Comparison of ENCODE assay signal across 8 mouse cellular contexts in the genomic region with DNA sequence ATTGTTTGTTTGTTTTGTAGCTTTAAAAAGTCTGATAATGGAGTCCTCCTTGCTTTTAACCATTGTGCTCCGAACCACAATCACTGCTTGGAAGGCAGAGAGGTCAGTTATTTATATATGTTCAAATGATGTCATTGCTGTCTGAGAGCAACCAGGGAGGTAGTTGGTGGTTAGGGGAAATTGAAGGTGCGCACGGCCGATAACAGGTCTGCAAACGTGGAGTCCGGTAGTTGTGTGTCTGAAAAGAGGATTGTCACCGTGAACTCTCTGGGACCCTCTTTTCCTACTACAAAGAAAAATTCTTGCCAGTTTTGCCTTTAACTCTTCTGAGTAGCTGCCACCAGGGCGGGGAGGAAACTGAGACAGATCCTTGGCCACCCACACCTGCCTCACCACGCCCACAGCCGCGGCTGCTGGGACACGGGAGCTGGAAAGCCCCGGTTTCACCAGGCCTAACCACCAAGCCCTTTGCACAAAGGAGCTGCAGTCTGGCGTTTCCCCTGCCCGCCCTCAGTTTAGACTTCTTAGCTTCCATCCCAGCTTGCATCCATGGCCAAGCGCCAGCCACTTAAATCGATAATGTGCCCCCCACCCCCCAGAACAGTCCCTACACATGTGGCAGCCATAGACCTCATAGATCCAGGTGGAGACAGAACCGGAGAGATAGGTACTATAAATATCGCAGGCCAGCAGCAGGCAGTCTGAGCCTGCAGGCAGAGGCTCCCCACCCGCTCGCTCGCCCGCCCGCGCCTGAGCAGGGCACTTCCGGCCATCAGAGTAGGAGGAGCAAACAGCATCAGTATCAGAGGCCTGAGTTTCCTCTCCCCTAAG.
DNase-seq lines count a peak whose midpoint lies in the region; ATAC-seq and TF ChIP-seq lines count a peak whose summit lies in the region.

No protein-coding gene starts in this region.

- peak overlapping the region; percentile 97 for H3K9ac ChIP-seq in CH12.LX (ENCODE audit: insufficient read depth, low read depth)
- 0 out of 2 replicates have a peak overlapping the region, but pooled peaks have one; percentile 26 for H3K9ac ChIP-seq in hindbrain, embryonic 15.5 days
- H3K9ac ChIP-seq in limb, embryonic 14.5 days (ENCODE audit: low read depth, low read length, severe bottlenecking), result peak overlapping the region; percentile 39
- H3K9ac ChIP-seq in midbrain, embryonic 12.5 days (replicated peaks), result peak overlapping the region; percentile 57

- H3K36me3 ChIP-seq in CH12.LX (replicated peaks in 1 of 2; ENCODE audit: control insufficient read depth in 1 of 2, insufficient read depth in 1 of 2, low read length in 1 of 2), result peaks cover 0 to 10% of the 10 kb centered on the region in 2 experiments
- H3K36me3 ChIP-seq in hindbrain, embryonic 15.5 days, result no peaks in the 10 kb centered on the region
- H3K36me3 ChIP-seq in limb, embryonic 14.5 days (ENCODE audit: control insufficient read depth, insufficient read depth, low read length), result no peaks in the 10 kb centered on the region
- H3K36me3 ChIP-seq in midbrain, embryonic 12.5 days, result no peaks in the 10 kb centered on the region

- peak; percentile 61 for TF ChIP-seq EP300 in CH12.LX (IDR thresholded peaks at IDR 0.05; ENCODE audit: low read length)

- peak overlapping the region; percentile 98 for H3K27ac ChIP-seq in CH12.LX (ENCODE audit: insufficient read depth, low read depth)
- H3K27ac ChIP-seq in hindbrain, embryonic 15.5 days (replicated peaks), result peak overlapping the region; percentile 61
- H3K27ac ChIP-seq in limb, embryonic 14.5 days (replicated peaks; ENCODE audit: low read depth, low read length), result peak overlapping the region; percentile 79
- peak overlapping the region; percentile 71 for H3K27ac ChIP-seq in midbrain, embryonic 12.5 days (replicated peaks)

- TF ChIP-seq POLR2A in CH12.LX (IDR thresholded peaks at IDR 0.05; ENCODE audit: low read depth, low read length), result peak; percentile 74
- no peak for TF ChIP-seq POLR2A in limb, embryonic 14.5 days (IDR thresholded peaks at IDR 0.05; ENCODE audit: borderline replicate concordance, extremely low read depth, insufficient read depth, insufficient read length)

- WGBS in hindbrain, embryonic 15.5 days, result 26% methylated on average over 26 of the region's 26 CpGs
- 21% methylated on average over 26 of the region's 26 CpGs for WGBS in limb, embryonic 14.5 days
- 24% methylated on average over 26 of the region's 26 CpGs for WGBS in midbrain, embryonic 12.5 days

- H3K4me1 ChIP-seq in CH12.LX (ENCODE audit: control insufficient read depth in 1 of 2, insufficient read depth in 2 of 2), result peaks cover 18 to 52% of the 10 kb centered on the region in 2 experiments
- H3K4me1 ChIP-seq in hindbrain, embryonic 15.5 days (replicated peaks), result peaks cover 23% of the 10 kb centered on the region
- peaks cover 34% of the 10 kb centered on the region for H3K4me1 ChIP-seq in limb, embryonic 14.5 days (ENCODE audit: control insufficient read depth, insufficient read depth, low read length)
- peaks cover 22% of the 10 kb centered on the region for H3K4me1 ChIP-seq in midbrain, embryonic 12.5 days

- TF ChIP-seq CTCF in CH12.LX (conservative IDR thresholded peaks at IDR 0.05 in 1 of 2, IDR thresholded peaks at IDR 0.05 in 1 of 2; ENCODE audit: low read depth in 2 of 2, low read length in 2 of 2), result no peak; a peak in 1 of 4 replicates

- peak; percentile 91 for DNase-seq in CH12.LX (ENCODE audit: extremely low read depth)
- DNase-seq in adrenal gland, postnatal 14 days, result peak; percentile 81
- DNase-seq in gastrocnemius, adult 18-20 months (ENCODE audit: low spot score), result peak; percentile 33
- DNase-seq in limb, embryonic 14.5 days (ENCODE audit: low spot score), result no peak
- peak; percentile 89 to 90 for DNase-seq in spleen, postnatal 36 days (ENCODE audit: low spot score in 2 of 2)
- DNase-seq in cerebellum, adult 9-11 months, result no peak

- peak overlapping the region; percentile 85 for H3K4me2 ChIP-seq in CH12.LX (ENCODE audit: insufficient read depth, low read depth, poor library complexity, severe bottlenecking)
- H3K4me2 ChIP-seq in hindbrain, embryonic 15.5 days, result peak overlapping the region; percentile 74
- H3K4me2 ChIP-seq in limb, embryonic 14.5 days (replicated peaks; ENCODE audit: low read depth, low read length, severe bottlenecking), result peak overlapping the region; percentile 94
- peak overlapping the region; percentile 84 for H3K4me2 ChIP-seq in midbrain, embryonic 12.5 days (replicated peaks)

- no peaks in the 10 kb centered on the region for H3K79me2 ChIP-seq in CH12.LX (replicated peaks; ENCODE audit: control insufficient read depth, extremely low read depth, insufficient read depth, poor library complexity, severe bottlenecking)

- peak overlapping the region; percentile 68 to 89 (median 70) for H3K4me3 ChIP-seq in CH12.LX (replicated peaks in 1 of 3; ENCODE audit: low read depth in 2 of 3, low read length in 2 of 3, poor library complexity in 1 of 3)
- H3K4me3 ChIP-seq in hindbrain, embryonic 15.5 days, result peak overlapping the region; percentile 9
- peak overlapping the region; percentile 5; the same call in 1 of the 2 replicates for H3K4me3 ChIP-seq in limb, embryonic 14.5 days (replicated peaks; ENCODE audit: low read length)
- H3K4me3 ChIP-seq in midbrain, embryonic 12.5 days, result peak overlapping the region; percentile 32

- no peaks in the 10 kb centered on the region for H3K27me3 ChIP-seq in CH12.LX (replicated peaks)
- H3K27me3 ChIP-seq in hindbrain, embryonic 15.5 days, result no peaks in the 10 kb centered on the region
- no peaks in the 10 kb centered on the region; the same call in 1 of the 2 replicates for H3K27me3 ChIP-seq in limb, embryonic 14.5 days (ENCODE audit: control insufficient read depth, insufficient read depth, low read length)
- H3K27me3 ChIP-seq in midbrain, embryonic 12.5 days, result peaks cover 65% of the 10 kb centered on the region

- dilution Hi-C loops in CH12.LX (cut with MboI; ENCODE audit: extremely low pct_ligation_motif_present, extremely low pct_unique_long_range_greater_than_20kb, low sequenced_read_pairs), result no loop called here

- peak; percentile 57; the same call in 1 of the 2 replicates for ATAC-seq in hindbrain, embryonic 15.5 days (ENCODE audit: low FRiP score, low read depth)
- ATAC-seq in limb, embryonic 14.5 days (ENCODE audit: low FRiP score, low read depth), result peak; percentile 42; the same call in 1 of the 2 replicates
- peak; percentile 62; the same call in 1 of the 2 replicates for ATAC-seq in midbrain, embryonic 12.5 days (ENCODE audit: low FRiP score, low read depth)

- no peak; the same call in 1 of the 2 replicates for TF ChIP-seq RAD21 in CH12.LX (IDR thresholded peaks at IDR 0.05; ENCODE audit: low read depth, low read length)

- H3K9me3 ChIP-seq in CH12.LX (replicated peaks; ENCODE audit: low read length), result peaks cover 4% of the 10 kb centered on the region
- H3K9me3 ChIP-seq in hindbrain, embryonic 15.5 days, result no peaks in the 10 kb centered on the region
- H3K9me3 ChIP-seq in limb, embryonic 14.5 days (ENCODE audit: control insufficient read depth, low read length), result no peaks in the 10 kb centered on the region
- H3K9me3 ChIP-seq in midbrain, embryonic 12.5 days, result no peaks in the 10 kb centered on the region

- in situ Hi-C loops in CH12.LX (cut with MboI; ENCODE audit: low pct_ligation_motif_present, low pct_unique_long_range_greater_than_20kb, low sequenced_read_pairs), result loop anchor here (5.0 to 10.0 kb wide), 7 partner anchors 60 to 587 kb away; partner anchors contain the start of gene Kcng3

TF ChIP-seq in CH12.LX, 34 proteins besides CTCF, POLR2A, EP300 and RAD21:
- no peak for TF ChIP-seq CHD2 (IDR thresholded peaks at IDR 0.05; ENCODE audit: low read length)
- no peak for TF ChIP-seq MAFK (IDR thresholded peaks at IDR 0.05; ENCODE audit: insufficient replicate concordance, low read length)
- no peak for TF ChIP-seq ZKSCAN1 (IDR thresholded peaks at IDR 0.05; ENCODE audit: borderline replicate concordance, low read depth, low read length)
- peak; percentile 48; the same call in 1 of the 2 replicates for TF ChIP-seq NELFE (IDR thresholded peaks at IDR 0.05; ENCODE audit: low read depth, low read length)
- 0 out of 2 replicates have a peak, but pooled peaks have one; percentile 14 for TF ChIP-seq MAZ (IDR thresholded peaks at IDR 0.05; ENCODE audit: low read depth, low read length)
- TF ChIP-seq MXI1 (IDR thresholded peaks at IDR 0.05; ENCODE audit: low read depth, low read length), result peak; percentile 49
- peak; percentile 23; the same call in 1 of the 2 replicates for TF ChIP-seq ETS1 (conservative IDR thresholded peaks at IDR 0.05; ENCODE audit: low read depth, low read length)
- peak; percentile 75 for TF ChIP-seq TCF12 (IDR thresholded peaks at IDR 0.05; ENCODE audit: low read depth, low read length)
- TF ChIP-seq BHLHE40 (IDR thresholded peaks at IDR 0.05; ENCODE audit: low read depth, low read length), result peak; percentile 31
- peak; percentile 36; the same call in 1 of the 2 replicates for TF ChIP-seq JUND (conservative IDR thresholded peaks at IDR 0.05; ENCODE audit: low read depth, low read length)
- TF ChIP-seq TBP (conservative IDR thresholded peaks at IDR 0.05; ENCODE audit: low read depth, low read length), result peak; percentile 54
- TF ChIP-seq SIN3A (IDR thresholded peaks at IDR 0.05; ENCODE audit: low read length), result peak; percentile 14; the same call in 1 of the 2 replicates
- 0 out of 2 replicates have a peak, but pooled peaks have one; percentile 36 for TF ChIP-seq KAT2A (IDR thresholded peaks at IDR 0.05; ENCODE audit: insufficient replicate concordance, low read length)
- TF ChIP-seq HCFC1 (IDR thresholded peaks at IDR 0.05; ENCODE audit: low read depth, low read length), result no peak; the same call in 1 of the 2 replicates
- TF ChIP-seq ZMIZ1 (IDR thresholded peaks at IDR 0.05; ENCODE audit: low read depth, low read length), result peak; percentile 14; the same call in 1 of the 2 replicates
- TF ChIP-seq JUN (IDR thresholded peaks at IDR 0.05; ENCODE audit: insufficient read depth, low read depth, low read length), result no peak; the same call in 1 of the 2 replicates
- 0 out of 2 replicates have a peak, but pooled peaks have one; percentile 16 for TF ChIP-seq POLR2AphosphoS2 (IDR thresholded peaks at IDR 0.05; ENCODE audit: low read depth, low read length)
- TF ChIP-seq MEF2A (IDR thresholded peaks at IDR 0.05; ENCODE audit: borderline replicate concordance, low read depth, low read length), result peak; percentile 52
- TF ChIP-seq NRF1 (IDR thresholded peaks at IDR 0.05; ENCODE audit: low read depth, low read length), result peak; percentile 49
- no peak for TF ChIP-seq SMC3 (IDR thresholded peaks at IDR 0.05; ENCODE audit: low read depth, low read length)
- TF ChIP-seq MYC (IDR thresholded peaks at IDR 0.05; ENCODE audit: low read depth, low read length), result 0 out of 2 replicates have a peak, but pooled peaks have one; percentile 13
- peak; percentile 15; the same call in 1 of the 2 replicates for TF ChIP-seq IRF4 (IDR thresholded peaks at IDR 0.05; ENCODE audit: low read depth, low read length)
- TF ChIP-seq ELF1 (IDR thresholded peaks at IDR 0.05; ENCODE audit: low read depth, low read length), result peak; percentile 82

Comparison
In these comparisons a context has a peak if more than half of its experiments do, and no peak if none do; other contexts are left out.
1. DNase-seq: peak in CH12.LX (single experiment), adrenal gland, postnatal 14 days (single experiment), gastrocnemius, adult 18-20 months (single experiment) and spleen, postnatal 36 days (2 of 2); none in limb, embryonic 14.5 days (single experiment) and cerebellum, adult 9-11 months (single experiment).
2. H3K4me3 ChIP-seq: peak in every context shown above with its lines; median percentile 70 in CH12.LX; 32 in midbrain, embryonic 12.5 days; 9 in hindbrain, embryonic 15.5 days; 5 in limb, embryonic 14.5 days.
3. H3K9ac ChIP-seq: peak in every context shown above with its lines; median percentile 97 in CH12.LX; 57 in midbrain, embryonic 12.5 days; 39 in limb, embryonic 14.5 days; 26 in hindbrain, embryonic 15.5 days.
4. Peak in every context shown above with its lines, with median percentiles within 50 percentile points of each other: H3K27ac ChIP-seq, H3K4me2 ChIP-seq and ATAC-seq.